ENCODE assay signal across 12 mouse cellular contexts in genomic region chr2:70558843-70559451, GRCm38 (mm10). TPM values are rescaled to one million over a fixed set of nuclear protein-coding genes. Genes with fewer than 3 reads are reported as not detected.
DNase-seq lines count a peak whose midpoint lies in the region; ATAC-seq and TF ChIP-seq lines count a peak whose summit lies in the region.
"Had no signal": no experiment of that assay in that cellular context is flagged by ENCODE, and none has a peak within 500 bp of the region (broad histone marks: within the 10 kb centered on the region; RNA-seq: fewer than 3 reads in every experiment).

No protein-coding gene starts in this region.

- 6% methylated on average over 24 of the region's 24 CpGs for WGBS in neural tube, embryonic 12.5 days
- 9% methylated on average over 24 of the region's 24 CpGs for WGBS in hindbrain, postnatal 0 days
- 11% methylated on average over 24 of the region's 24 CpGs for WGBS in stomach, embryonic 15.5 days

- peaks cover 52% of the 10 kb centered on the region for H3K27me3 ChIP-seq in neural tube, embryonic 12.5 days (replicated peaks)
- peaks cover 19% of the 10 kb centered on the region; the same call in 1 of the 2 replicates for H3K27me3 ChIP-seq in hindbrain, postnatal 0 days (ENCODE audit: insufficient read depth, low read length)
- peaks cover 54% of the 10 kb centered on the region for H3K27me3 ChIP-seq in stomach, embryonic 15.5 days (replicated peaks)

- no peaks in the 10 kb centered on the region for H3K9me3 ChIP-seq in neural tube, embryonic 12.5 days
- H3K9me3 ChIP-seq in hindbrain, postnatal 0 days (ENCODE audit: low read length): no peaks in the 10 kb centered on the region
- H3K9me3 ChIP-seq in stomach, embryonic 15.5 days: no peaks in the 10 kb centered on the region
- H3K9me3 ChIP-seq: embryonic facial prominence, embryonic 15.5 days; limb, embryonic 15.5 days had no signal

- H3K4me2 ChIP-seq in neural tube, embryonic 12.5 days (replicated peaks): peak overlapping the region; percentile 38
- peak overlapping the region; percentile 59 for H3K4me2 ChIP-seq in hindbrain, postnatal 0 days (ENCODE audit: low read depth, low read length)
- peak overlapping the region; percentile 17 for H3K4me2 ChIP-seq in stomach, embryonic 15.5 days
- H3K4me2 ChIP-seq: embryonic facial prominence, embryonic 15.5 days; limb, embryonic 15.5 days had no signal

- H3K9ac ChIP-seq in neural tube, embryonic 12.5 days: 0 out of 2 replicates have a peak overlapping the region, but pooled peaks have one; percentile 17
- H3K9ac ChIP-seq in hindbrain, postnatal 0 days (replicated peaks; ENCODE audit: low read length): peak overlapping the region; percentile 28; the same call in 1 of the 2 replicates
- no peak overlapping the region for H3K9ac ChIP-seq in stomach, embryonic 15.5 days
- H3K9ac ChIP-seq: embryonic facial prominence, embryonic 15.5 days; limb, embryonic 15.5 days had no signal

- DNase-seq in neural tube, embryonic 10.5 days (ENCODE audit: extremely low spot score, low spot score): no peak
- peak; percentile 63 for DNase-seq in ZHBTc4 (ENCODE audit: low read depth, low spot score)
- DNase-seq in hindbrain, postnatal 0 days (ENCODE audit: low spot score): no peak
- DNase-seq in testis, postnatal 10 days (ENCODE audit: low spot score): no peak
- no peak for DNase-seq in urinary bladder, postnatal 36 days (ENCODE audit: low spot score in 2 of 2)
- DNase-seq: gastrocnemius, postnatal 25 days had no signal

- peak overlapping the region; percentile 19; the same call in 1 of the 2 replicates for H3K4me3 ChIP-seq in neural tube, embryonic 12.5 days
- H3K4me3 ChIP-seq in hindbrain, postnatal 0 days (ENCODE audit: low read length): peak overlapping the region; percentile 24
- 0 out of 2 replicates have a peak overlapping the region, but pooled peaks have one; percentile 9 for H3K4me3 ChIP-seq in stomach, embryonic 15.5 days (replicated peaks)
- H3K4me3 ChIP-seq: embryonic facial prominence, embryonic 15.5 days; limb, embryonic 15.5 days had no signal

- TF ChIP-seq CTCF in hindbrain, postnatal 0 days (IDR thresholded peaks at IDR 0.05; ENCODE audit: low read depth): no peak

- H3K27ac ChIP-seq in neural tube, embryonic 12.5 days: no peak overlapping the region
- peak overlapping the region; percentile 49 for H3K27ac ChIP-seq in hindbrain, postnatal 0 days
- no peak overlapping the region for H3K27ac ChIP-seq in stomach, embryonic 15.5 days
- H3K27ac ChIP-seq: embryonic facial prominence, embryonic 15.5 days; limb, embryonic 15.5 days had no signal

- no peaks in the 10 kb centered on the region for H3K36me3 ChIP-seq in neural tube, embryonic 12.5 days
- no peaks in the 10 kb centered on the region for H3K36me3 ChIP-seq in hindbrain, postnatal 0 days (ENCODE audit: insufficient read depth, low read length)
- no peaks in the 10 kb centered on the region for H3K36me3 ChIP-seq in stomach, embryonic 15.5 days
- H3K36me3 ChIP-seq: embryonic facial prominence, embryonic 15.5 days; limb, embryonic 15.5 days had no signal

- ATAC-seq in neural tube, embryonic 12.5 days (ENCODE audit: low FRiP score, low read depth): no peak
- ATAC-seq in hindbrain, postnatal 0 days: no peak
- ATAC-seq in stomach, embryonic 15.5 days (ENCODE audit: insufficient read depth, low FRiP score, low read depth): no peak

- H3K4me1 ChIP-seq in neural tube, embryonic 12.5 days: peaks cover 20% of the 10 kb centered on the region
- peaks cover 4% of the 10 kb centered on the region; the same call in 1 of the 2 replicates for H3K4me1 ChIP-seq in hindbrain, postnatal 0 days (ENCODE audit: insufficient read depth, low read length)
- H3K4me1 ChIP-seq in stomach, embryonic 15.5 days: peaks cover 12% of the 10 kb centered on the region; the same call in 1 of the 2 replicates

RNA-seq across cellular contexts. Expression of gene Gad1, which starts 6.1 kb away (rescaled TPM):
- polyA plus RNA-seq in neural tube, embryonic 12.5 days (2016; fragmentation: Nextera tagmentation; extraction: Ambion mirVana): 17.2 and 21.6 TPM in 2 replicates
- total RNA-seq in hindbrain, postnatal 0 days (2014; rRNA removed): 106 and 113 TPM in 2 replicates
- 108 and 113 TPM in 2 replicates for polyA plus RNA-seq in hindbrain, postnatal 0 days (2015; fragmentation: Nextera tagmentation; extraction: Ambion mirVana)
- polyA plus RNA-seq in stomach, embryonic 15.5 days (2015; fragmentation: Nextera tagmentation; extraction: Ambion mirVana): 0.14 and 0.46 TPM in 2 replicates
- total RNA-seq: megakaryocyte-erythroid progenitor cell, adult 5-6 weeks had no signal

RNA-seq across cellular contexts. Expression of gene Erich2, which starts 50.3 kb away (rescaled TPM):
- 0.73 and 1.4 TPM in 2 replicates for polyA plus RNA-seq in neural tube, embryonic 12.5 days (2016; fragmentation: Nextera tagmentation; extraction: Ambion mirVana)
- 0.43 and 1.8 TPM in 2 replicates for total RNA-seq in hindbrain, postnatal 0 days (2014; rRNA removed)
- polyA plus RNA-seq in hindbrain, postnatal 0 days (2015; fragmentation: Nextera tagmentation; extraction: Ambion mirVana): 6.3 and 7.1 TPM in 2 replicates
- polyA plus RNA-seq in stomach, embryonic 15.5 days (2015; fragmentation: Nextera tagmentation; extraction: Ambion mirVana): 1.5 and 2.2 TPM in 2 replicates
- total RNA-seq: gastrocnemius, postnatal 25 days; heart, postnatal 25 days; megakaryocyte-erythroid progenitor cell, adult 5-6 weeks had no signal

Comparison
In these comparisons a context has a peak if more than half of its experiments do, and no peak if none do; other contexts are left out.
1. RNA of gene Gad1, which starts 6.1 kb away (polyA plus RNA-seq): 108 to 113 TPM in hindbrain, postnatal 0 days and 17.2 to 21.6 TPM in neural tube, embryonic 12.5 days; 0.14 to 0.46 TPM in stomach, embryonic 15.5 days; every median in the first group is over 10 times any median in the second.
2. Peak in every context shown above with its lines, with median percentiles within 50 percentile points of each other: H3K4me2 ChIP-seq and H3K4me3 ChIP-seq.